Comparison of ENCODE assay signal across 15 mouse cellular contexts in genomic region chr19:61065011-61065410, GRCm38 (mm10).
DNase-seq lines count a peak whose midpoint lies in the region; ATAC-seq and TF ChIP-seq lines count a peak whose summit lies in the region.
"Had no signal": no experiment of that assay in that cellular context is flagged by ENCODE, and none has a peak within 500 bp of the region (broad histone marks: within the 10 kb centered on the region; RNA-seq: fewer than 3 reads in every experiment).

No protein-coding gene starts in this region.

- TF ChIP-seq CTCF in kidney, adult 2 months (conservative IDR thresholded peaks at IDR 0.05; ENCODE audit: insufficient read depth, insufficient read length, low read depth, low read length): peak; percentile 34; the same call in 1 of the 2 replicates

- no peaks in the 10 kb centered on the region; the same call in 1 of the 2 replicates for H3K36me3 ChIP-seq in kidney, adult 2 months (ENCODE audit: control insufficient read depth, insufficient read depth, low read length)
- 0 out of 2 replicates have a peak, but pooled peaks cover 3% of the 10 kb centered on the region for H3K36me3 ChIP-seq in kidney, embryonic 14.5 days (ENCODE audit: control insufficient read depth, insufficient read depth, low read length)
- 0 out of 2 replicates have a peak, but pooled peaks cover 5% of the 10 kb centered on the region for H3K36me3 ChIP-seq in neural tube, embryonic 15.5 days
- H3K36me3 ChIP-seq: embryonic facial prominence, embryonic 15.5 days; limb, embryonic 13.5 days; lung, embryonic 15.5 days; midbrain, embryonic 12.5 days had no signal

- H3K27ac ChIP-seq in kidney, adult 2 months (ENCODE audit: insufficient read depth, low read depth, low read length): no peak overlapping the region
- no peak overlapping the region for H3K27ac ChIP-seq in kidney, embryonic 14.5 days (ENCODE audit: low read depth, low read length)
- H3K27ac ChIP-seq in neural tube, embryonic 15.5 days (replicated peaks): no peak overlapping the region
- H3K27ac ChIP-seq: embryonic facial prominence, embryonic 15.5 days; limb, embryonic 13.5 days; lung, embryonic 15.5 days; midbrain, embryonic 12.5 days had no signal

- no peak overlapping the region for H3K4me2 ChIP-seq in kidney, embryonic 14.5 days (replicated peaks; ENCODE audit: low read depth, low read length)
- H3K4me2 ChIP-seq in neural tube, embryonic 15.5 days: no peak overlapping the region
- H3K4me2 ChIP-seq: embryonic facial prominence, embryonic 15.5 days; heart, embryonic 12.5 days; limb, embryonic 13.5 days; lung, embryonic 15.5 days; midbrain, embryonic 12.5 days had no signal

- H3K27me3 ChIP-seq in kidney, adult 2 months (replicated peaks; ENCODE audit: control insufficient read depth, insufficient read depth, low read length): no peaks in the 10 kb centered on the region
- H3K27me3 ChIP-seq in kidney, embryonic 14.5 days (ENCODE audit: control insufficient read depth, insufficient read depth, low read length): no peaks in the 10 kb centered on the region
- H3K27me3 ChIP-seq in neural tube, embryonic 15.5 days (replicated peaks): no peaks in the 10 kb centered on the region
- H3K27me3 ChIP-seq: embryonic facial prominence, embryonic 15.5 days; heart, embryonic 12.5 days; limb, embryonic 13.5 days; lung, embryonic 15.5 days; midbrain, embryonic 12.5 days had no signal

- TF ChIP-seq POLR2A in kidney, adult 2 months (IDR thresholded peaks at IDR 0.05; ENCODE audit: low read depth, low read length): no peak

- 62% methylated on average over 1 of the region's 1 CpGs for WGBS in kidney, adult 2 months
- 83% methylated on average over 1 of the region's 1 CpGs for WGBS in kidney, embryonic 14.5 days
- WGBS in neural tube, embryonic 15.5 days: 100% methylated on average over 1 of the region's 1 CpGs

- H3K4me3 ChIP-seq in kidney, adult 2 months (ENCODE audit: insufficient read depth, low read depth, low read length): no peak overlapping the region
- H3K4me3 ChIP-seq in kidney, embryonic 14.5 days (ENCODE audit: low read length): no peak overlapping the region
- no peak overlapping the region for H3K4me3 ChIP-seq in neural tube, embryonic 15.5 days (replicated peaks)
- H3K4me3 ChIP-seq: embryonic facial prominence, embryonic 15.5 days; heart, embryonic 12.5 days; limb, embryonic 13.5 days; lung, embryonic 15.5 days; midbrain, embryonic 12.5 days had no signal

- H3K9ac ChIP-seq in kidney, embryonic 14.5 days (ENCODE audit: low read depth, low read length): no peak overlapping the region
- no peak overlapping the region for H3K9ac ChIP-seq in neural tube, embryonic 15.5 days (replicated peaks)
- H3K9ac ChIP-seq: embryonic facial prominence, embryonic 15.5 days; heart, embryonic 12.5 days; limb, embryonic 13.5 days; lung, embryonic 15.5 days; midbrain, embryonic 12.5 days had no signal

- no peak for ATAC-seq in kidney, embryonic 14.5 days (ENCODE audit: low FRiP score, low TSS enrichment)
- ATAC-seq in neural tube, embryonic 15.5 days (ENCODE audit: low FRiP score): no peak
- ATAC-seq: forebrain, embryonic 16.5 days had no signal

- no peaks in the 10 kb centered on the region for H3K9me3 ChIP-seq in kidney, embryonic 14.5 days (ENCODE audit: control insufficient read depth, low read length)
- no peaks in the 10 kb centered on the region for H3K9me3 ChIP-seq in neural tube, embryonic 15.5 days (replicated peaks)
- H3K9me3 ChIP-seq: embryonic facial prominence, embryonic 15.5 days; heart, embryonic 12.5 days; limb, embryonic 13.5 days; lung, embryonic 15.5 days; midbrain, embryonic 12.5 days had no signal

- peak; percentile 56 for DNase-seq in kidney, adult 2 months
- DNase-seq in 416B (ENCODE audit: low read depth) (peak; percentile 31), ES-CJ7 (ENCODE audit: low read depth, low spot score) (peak; percentile 10)
- peak; percentile 28 for DNase-seq in kidney, postnatal 10 days
- no peak for DNase-seq in urinary bladder, postnatal 14 days (ENCODE audit: low spot score)
- DNase-seq: cerebellum, adult 11 months; thymus, postnatal 36 days had no signal

- peaks cover 7% of the 10 kb centered on the region; the same call in 1 of the 2 replicates for H3K4me1 ChIP-seq in kidney, adult 2 months (ENCODE audit: control insufficient read depth, insufficient read depth, low read length)
- H3K4me1 ChIP-seq in kidney, embryonic 14.5 days (ENCODE audit: control insufficient read depth, insufficient read depth, low read length): peaks cover 11% of the 10 kb centered on the region
- H3K4me1 ChIP-seq in neural tube, embryonic 15.5 days: no peaks in the 10 kb centered on the region
- H3K4me1 ChIP-seq: embryonic facial prominence, embryonic 15.5 days; limb, embryonic 13.5 days; lung, embryonic 15.5 days; midbrain, embryonic 12.5 days had no signal
